Mouse (Mus musculus) liver, postnatal 0 days (tissue): Measurements from ENCODE around the gene 2210408I21Rik. TPM values are rescaled to one million over a fixed set of nuclear protein-coding genes. Genes with fewer than 3 reads are reported as not detected.

Source experiments
- ATAC-seq: fragments of 200-750 bp; cut with Nextera tagmentation; 2 replicates; pipeline ENCODE4 v1.8.0; 2017; ENCODE audit warnings: mild to moderate bottlenecking, moderate library complexity
- DNase-seq: peaks from one replicate; pipeline ENCODE4 v3.0.0-alpha.2; 2016
- H3K27ac ChIP-seq: fragments of 300-500 bp; sonication (generic); 2 replicates; pipeline ENCODE4 v1.5.1; 2014; ENCODE audit warnings: antibody characterized with exemption, moderate library complexity, mild to moderate bottlenecking, low read depth
- H3K27me3 ChIP-seq: fragments of 300-500 bp; sonication (generic); 2 replicates; pipeline ENCODE4 v1.6.1; 2014; ENCODE audit warnings: low read length, control low read depth, mixed read lengths; ENCODE audit not compliant: insufficient read depth
- H3K36me3 ChIP-seq: fragments of 300-500 bp; sonication (generic); replicated peaks from 2 replicates; pipeline ENCODE4 v1.6.1; 2014; ENCODE audit warnings: mild to moderate bottlenecking, control low read depth, low read length, moderate library complexity, mixed read lengths; ENCODE audit not compliant: insufficient read depth
- H3K4me1 ChIP-seq: fragments of 300-500 bp; sonication (generic); 2 replicates; pipeline ENCODE4 v1.6.1; 2014; ENCODE audit warnings: antibody characterized with exemption, mild to moderate bottlenecking, control low read depth; ENCODE audit not compliant: insufficient read depth
- H3K4me2 ChIP-seq: fragments of 300-500 bp; sonication (generic); 2 replicates; pipeline ENCODE4 v1.6.1; 2014; ENCODE audit warnings: low read depth, mild to moderate bottlenecking, low read length, moderate library complexity, mixed read lengths
- H3K4me3 ChIP-seq: fragments of 300-500 bp; sonication (generic); 2 replicates; pipeline ENCODE4 v1.5.1; 2014; ENCODE audit warnings: low read depth, low read length
- H3K9ac ChIP-seq: fragments of 300-500 bp; sonication (generic); replicated peaks from 2 replicates; pipeline ENCODE4 v1.6.1; 2014; ENCODE audit warnings: mild to moderate bottlenecking, moderate library complexity
- H3K9me3 ChIP-seq: fragments of 300-500 bp; sonication (generic); 2 replicates; pipeline ENCODE4 v1.6.1; 2016; ENCODE audit warnings: mild to moderate bottlenecking, control low read depth, low read length, mixed read lengths
- CTCF ChIP-seq: sonication (generic); IDR thresholded peaks from 2 replicates; pipeline ENCODE4 v1.5.1; 2016; ENCODE audit warnings: antibody characterized with exemption, low read depth
- EP300 ChIP-seq: IDR thresholded peaks from 2 replicates; pipeline ENCODE4 v1.6.1; 2016; ENCODE audit warnings: antibody characterized with exemption, low read depth, mild to moderate bottlenecking
- WGBS: fragments of 180-500 bp; shearing (Covaris S2); extraction: QIAGEN DNeasy Blood & Tissue Kit; methylation state at CpG from one replicate; pipeline ENCODE4 v1.1.7; 2014; ENCODE audit not compliant: insufficient replicate concordance; 5-methylcytosine and 5-hydroxymethylcytosine counted together
- polyA plus RNA-seq: library from polyadenylated mRNA; unstranded; fragments of >200 nt; fragmentation: Nextera tagmentation; extraction: Ambion mirVana; gene quantifications from 2 replicates; pipeline ENCODE4 v1.2.1, GENCODE M21; 2015

The 2210408I21Rik gene
- polyA plus RNA-seq, 1 experiment from 2014 or later = 2.0 TPM

- peaks cover 1% of the 10 kb centered on the region; the same call in 1 of the 2 replicates for H3K4me1 ChIP-seq
- 55% methylated on average over 2 of the region's 2 CpGs for WGBS
- no peak overlapping the region for H3K4me2 ChIP-seq
- H3K9me3 ChIP-seq = no peaks in the 10 kb centered on the region
- no peak overlapping the region for H3K9ac ChIP-seq
- no peak for TF ChIP-seq EP300
- H3K27me3 ChIP-seq = no peaks in the 10 kb centered on the region
- H3K27ac ChIP-seq = no peak overlapping the region
- no peaks in the 10 kb centered on the region for H3K36me3 ChIP-seq
- DNase-seq (no peak), ATAC-seq (no peak)
- H3K4me3 ChIP-seq = no peak overlapping the region
Observed at GRCm38 (mm10) chr13:77131132-77131531, 4.2 kb upstream of the 2210408I21Rik start.

DNA sequence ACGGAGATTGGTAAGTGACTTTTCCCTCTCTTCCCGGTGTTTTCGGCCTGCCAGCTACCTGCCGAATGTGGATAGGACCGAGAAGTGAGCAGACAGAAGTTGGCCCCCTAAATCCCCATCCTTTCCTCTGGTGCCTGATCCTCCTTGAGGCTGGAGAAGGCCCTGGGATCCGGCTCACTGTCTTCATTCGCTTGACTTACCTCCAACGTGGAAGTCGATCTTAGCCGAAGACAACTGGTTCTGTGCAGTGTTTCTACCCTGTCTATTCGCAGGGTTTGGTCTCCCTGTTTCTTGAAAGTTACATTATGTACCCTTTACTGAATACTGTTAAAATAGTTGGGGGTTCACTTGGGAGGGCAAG lies 261 bp downstream of the 2210408I21Rik start:
- TF ChIP-seq CTCF (no peak), EP300 (no peak)
- Histone ChIP-seq H3K4me3 (peak overlapping the region; percentile 92), H3K9me3 (no peaks in the 10 kb centered on the region), H3K4me2 (peak overlapping the region; percentile 75), H3K9ac (peak overlapping the region; percentile 93), H3K27me3 (no peaks in the 10 kb centered on the region), H3K36me3 (no peaks in the 10 kb centered on the region), H3K4me1 (peaks cover 2% of the 10 kb centered on the region; the same call in 1 of the 2 replicates), H3K27ac (no peak overlapping the region)
- ATAC-seq (peak; percentile 34), DNase-seq (no peak)
- 1% methylated on average over 11 of the region's 11 CpGs for WGBS

GRCm38 (mm10) chr13:77140890-77141289 lies 5.5 kb downstream of the 2210408I21Rik start:
- Histone ChIP-seq H3K9me3 (no peaks in the 10 kb centered on the region), H3K9ac (no peak overlapping the region), H3K4me2 (no peak overlapping the region), H3K4me1 (0 out of 2 replicates have a peak, but pooled peaks cover 2% of the 10 kb centered on the region), H3K27ac (no peak overlapping the region), H3K36me3 (no peaks in the 10 kb centered on the region), H3K27me3 (no peaks in the 10 kb centered on the region), H3K4me3 (no peak overlapping the region)
- ATAC-seq (no peak), DNase-seq (no peak)
- TF ChIP-seq EP300 (no peak), CTCF (no peak)
- whole genome bisulfite sequencing = 83% methylated on average over 2 of the region's 2 CpGs

DNA sequence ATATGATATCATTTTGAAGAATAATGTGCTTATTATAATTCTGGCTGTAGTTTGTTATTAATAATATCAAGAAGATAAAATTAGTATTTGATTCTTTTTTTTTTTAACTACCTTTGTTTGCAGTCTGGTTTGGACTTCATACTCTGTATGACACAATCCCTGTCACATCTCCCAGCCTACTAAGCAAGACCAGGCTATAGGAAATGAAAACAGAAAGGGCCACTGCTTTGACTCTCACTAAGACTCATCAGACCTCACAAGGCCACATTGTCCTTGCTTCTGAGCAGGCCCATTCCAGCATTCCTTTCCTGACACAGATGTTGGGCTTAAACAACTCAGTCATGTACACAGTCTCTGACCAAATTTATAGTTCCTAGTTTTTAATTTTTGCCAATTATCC lies 42.6 kb downstream of the 2210408I21Rik start:
- H3K9me3 ChIP-seq = no peaks in the 10 kb centered on the region
- no peak overlapping the region for H3K4me2 ChIP-seq
- H3K36me3 ChIP-seq = no peaks in the 10 kb centered on the region
- TF ChIP-seq EP300 = no peak
- no peak for TF ChIP-seq CTCF
- ATAC-seq = peak; percentile 59; the same call in 1 of the 2 replicates
- no peak for DNase-seq
- no peak overlapping the region for H3K9ac ChIP-seq
- no peaks in the 10 kb centered on the region for H3K4me1 ChIP-seq
- no peak overlapping the region for H3K27ac ChIP-seq
- no peaks in the 10 kb centered on the region for H3K27me3 ChIP-seq
- H3K4me3 ChIP-seq = no peak overlapping the region

DNA sequence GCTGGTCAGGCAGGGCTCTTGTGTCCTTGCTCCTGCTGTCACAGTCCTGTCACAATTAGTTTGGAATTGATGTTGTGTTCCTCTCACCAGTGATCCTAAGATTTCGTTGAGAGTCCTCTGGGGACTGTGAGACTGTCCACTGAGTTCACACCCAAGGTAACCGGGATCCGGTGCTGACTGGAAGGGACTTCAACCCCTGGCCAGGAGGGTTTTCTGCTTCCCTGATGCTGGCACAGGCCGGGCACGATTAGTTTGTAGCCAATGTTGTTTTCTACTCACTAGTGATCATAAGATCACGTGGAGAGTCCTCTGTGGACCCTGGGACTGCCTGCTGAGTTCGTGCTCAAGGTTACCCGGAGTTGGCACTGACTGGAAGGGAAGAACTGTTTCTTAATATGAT lies 55.3 kb downstream of the 2210408I21Rik start:
- 79% methylated on average over 8 of the region's 8 CpGs for WGBS
- Histone ChIP-seq H3K36me3 (no peaks in the 10 kb centered on the region), H3K9ac (no peak overlapping the region), H3K4me2 (no peak overlapping the region), H3K27ac (no peak overlapping the region), H3K27me3 (no peaks in the 10 kb centered on the region), H3K4me1 (no peaks in the 10 kb centered on the region), H3K4me3 (no peak overlapping the region), H3K9me3 (no peaks in the 10 kb centered on the region)
- ATAC-seq (no peak), DNase-seq (no peak)
- TF ChIP-seq CTCF (no peak), EP300 (no peak)

DNA sequence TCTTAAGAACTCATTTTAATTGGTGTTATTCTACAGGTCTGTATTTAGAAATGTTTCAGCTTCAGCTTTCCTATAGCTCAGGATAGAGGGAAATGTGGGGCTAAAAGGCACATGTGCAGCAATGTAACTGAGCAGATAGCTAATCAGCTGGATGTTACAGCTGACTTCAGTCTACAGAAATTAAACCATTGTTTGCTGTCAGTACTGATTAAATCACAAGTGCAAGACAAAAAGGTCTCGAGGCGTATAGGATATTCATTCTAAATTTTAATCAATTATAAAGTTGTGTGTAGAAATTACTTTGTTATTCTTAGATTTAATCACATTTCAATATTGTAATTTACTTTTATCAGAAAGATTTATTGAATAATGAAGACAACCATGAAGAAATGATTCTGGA lies 56.9 kb downstream of the 2210408I21Rik start:
- 81% methylated on average over 2 of the region's 2 CpGs for WGBS
- H3K27me3 ChIP-seq = no peaks in the 10 kb centered on the region
- no peak for ATAC-seq

More for the DNA sequence above, 56.9 kb downstream of the 2210408I21Rik start:
- Histone ChIP-seq H3K4me1 (no peaks in the 10 kb centered on the region), H3K9me3 (no peaks in the 10 kb centered on the region), H3K4me2 (no peak overlapping the region), H3K27ac (no peak overlapping the region), H3K4me3 (no peak overlapping the region), H3K36me3 (no peaks in the 10 kb centered on the region), H3K9ac (no peak overlapping the region)
- no peak for DNase-seq
- TF ChIP-seq EP300 (no peak), CTCF (no peak)
